Mouse (Mus musculus) layer of hippocampus, postnatal 25 days (tissue): ENCODE data around the gene Ibsp. TPM values are rescaled to one million over a fixed set of nuclear protein-coding genes. Genes with fewer than 3 reads are reported as not detected.
A peak's percentile ranks its signal among the peaks of the same experiment; 100 is the strongest.

Experiments used
- DNase-seq, 2 experiments: peaks; one replicate each; pipeline ENCODE4 v3.0.0; 2022; ENCODE audit warnings: mixed read lengths in 2 of 2, low spot score in 1 of 2; ENCODE audit errors: extremely low spot score in 1 of 2
- microRNA-seq, 2 experiments: library from miRNA; unstranded; fragments of <30 nt; microRNA quantifications; one replicate each; pipeline ENCODE4 v1.2.0; 2021
- total RNA-seq, 2 experiments: library from RNA; stranded (reverse); gene quantifications; 2 replicates each; pipeline ENCODE4 v1.2.3; 2021

Ibsp gene
- total RNA-seq, 2 experiments from 2014 or later: 0.16 to 0.30 TPM

GRCm38 (mm10) chr5:104339706-104340512 is 40.9 kb downstream of the Ibsp start:
- peak; percentile 33 to 56 for DNase-seq

- no peak for DNase-seq
Measured at GRCm38 (mm10) chr5:104340513-104340829, 41.5 kb downstream of the Ibsp start.

GRCm38 (mm10) chr5:104342881-104343280 is 43.9 kb downstream of the Ibsp start:
- no peak for DNase-seq

- DNase-seq: no peak
Measured at GRCm38 (mm10) chr5:104344526-104345240, 45.7 kb downstream of the Ibsp start.

- DNase-seq: no peak
Measured at GRCm38 (mm10) chr5:104345241-104345630, 46.3 kb downstream of the Ibsp start.

GRCm38 (mm10) chr5:104351041-104351440 is 52.1 kb downstream of the Ibsp start:
- no peak for DNase-seq

- no peak for DNase-seq
Measured at GRCm38 (mm10) chr5:104351874-104352273, 52.9 kb downstream of the Ibsp start.

GRCm38 (mm10) chr5:104357575-104357974 is 58.6 kb downstream of the Ibsp start:
- DNase-seq: no peak

GRCm38 (mm10) chr5:104358592-104358991 is 59.6 kb downstream of the Ibsp start:
- DNase-seq: no peak

- no peak for DNase-seq
Measured at GRCm38 (mm10) chr5:104359257-104359656, 60.3 kb downstream of the Ibsp start.

Small RNA genes lying within 50 kb of the gene (microRNA-seq; reads per million reads assigned to microRNA genes)
- gene Gm23616: 0 reads per million in 2 experiments

Other genes with a start within 250 kb of the Ibsp start
- gene Gm17660, start 221.6 kb upstream of the Ibsp start, total RNA-seq: under 1 TPM in 1 of 2 experiments, not detected in 1; 0.76 TPM
- gene Sparcl1, start 185.4 kb upstream of the Ibsp start, total RNA-seq: 1,000 to 10,000 TPM; 1,421 to 1,512 TPM
- under 1 TPM; 0.07 TPM for gene Dspp, start 128.5 kb upstream of the Ibsp start, total RNA-seq
- 1 to 10 TPM; 2.9 to 3.2 TPM for gene Dmp1, start 96.6 kb upstream of the Ibsp start, total RNA-seq
- gene Mepe, start 26.2 kb downstream of the Ibsp start, total RNA-seq: not detected
- 1 to 10 TPM; 2.0 to 3.6 TPM for gene Spp1, start 135.9 kb downstream of the Ibsp start, total RNA-seq
- gene Pkd2, start 160.3 kb downstream of the Ibsp start, total RNA-seq: 10 to 100 TPM; 28.3 to 34.0 TPM
- gene BC005561, start 209.2 kb downstream of the Ibsp start, total RNA-seq: 10 to 100 TPM; 10.2 to 15.5 TPM